Mouse (Mus musculus): Measurements from ENCODE around the gene Mrnip.

The Mrnip gene

GRCm38 (mm10) chr11:50203302-50203827, 29.1 kb downstream of the Mrnip start:
- DNase-seq (ENCODE audit: low spot score): no peak

DNA sequence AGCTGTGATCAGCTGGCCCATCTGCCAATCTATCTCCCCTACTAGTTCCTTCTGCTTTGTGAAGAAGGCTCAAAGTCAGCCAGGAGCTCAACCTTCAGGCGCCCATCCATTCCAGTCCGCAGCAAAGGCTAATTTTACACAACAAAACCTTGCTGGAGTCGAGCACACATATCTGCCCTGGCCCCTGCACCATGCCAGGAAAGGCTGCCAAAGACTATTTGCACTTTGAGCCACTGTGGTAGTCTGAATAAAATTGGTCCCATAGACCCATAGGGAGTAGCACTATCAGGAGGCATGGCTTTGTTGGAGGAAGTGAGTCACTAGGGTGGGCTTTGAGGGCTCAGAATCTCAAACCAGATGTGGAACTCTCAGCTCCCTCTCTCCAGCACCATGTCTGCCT, 31.2 kb downstream of the Mrnip start:
- DNase-seq (ENCODE audit: low spot score): no peak

DNA sequence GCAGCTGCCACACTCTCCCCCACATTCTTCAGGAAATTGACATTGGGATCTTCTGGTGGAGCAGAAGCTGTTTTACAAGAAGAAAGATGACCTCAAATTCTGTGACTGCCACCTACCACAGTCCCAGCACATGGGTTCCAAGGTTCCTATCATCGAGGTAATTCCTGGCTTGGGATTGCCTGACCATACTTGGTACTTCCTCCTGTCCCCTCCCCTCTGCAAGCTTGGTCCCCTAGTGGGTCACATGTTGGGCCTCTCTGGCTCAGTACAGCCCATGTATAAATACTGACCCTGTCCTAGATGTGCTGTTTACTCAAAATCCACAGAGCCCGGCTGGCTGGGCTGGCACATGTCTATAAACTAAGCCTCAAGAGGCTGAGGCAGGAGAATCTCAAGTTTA, 31.8 kb downstream of the Mrnip start:
- DNase-seq (ENCODE audit: low spot score): no peak

DNA sequence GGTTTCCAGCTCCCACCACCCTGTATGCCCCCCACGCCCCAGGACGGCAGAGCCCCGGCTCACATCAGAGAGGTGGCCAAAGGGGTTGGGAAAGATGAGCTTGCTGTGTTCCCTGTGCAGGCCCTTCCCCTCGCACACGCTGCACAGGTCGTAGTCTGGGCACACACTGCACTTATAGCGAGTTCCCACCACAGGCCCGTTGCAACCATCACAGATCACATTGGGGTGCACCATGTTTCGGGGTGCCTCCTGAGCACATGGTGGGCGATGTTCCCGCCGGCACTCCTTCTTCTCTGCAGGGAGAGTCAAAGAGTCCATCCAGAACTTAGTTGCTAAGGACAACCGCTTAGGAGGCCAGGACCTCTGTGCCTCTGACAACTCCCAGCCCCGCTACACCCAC, 33.1 kb downstream of the Mrnip start:
- DNase-seq (ENCODE audit: low spot score): no peak

GRCm38 (mm10) chr11:50208039-50208438, 33.8 kb downstream of the Mrnip start:
- no peak for DNase-seq (ENCODE audit: low spot score)

GRCm38 (mm10) chr11:50210101-50210504, 35.9 kb downstream of the Mrnip start:
- peak; percentile 90 for DNase-seq (ENCODE audit: low spot score)

GRCm38 (mm10) chr11:50210505-50211151, 36.4 kb downstream of the Mrnip start, which contains the start of the genes Sqstm1 and Mgat4b:
Sqstm1 (minus strand) TSS chr11:50210827.
Mgat4b (plus strand) TSS chr11:50210890.
- DNase-seq (ENCODE audit: low spot score): peak; percentile 76

GRCm38 (mm10) chr11:50211322-50212059, 37.2 kb downstream of the Mrnip start:
- no peak for DNase-seq (ENCODE audit: low spot score)

- DNase-seq (ENCODE audit: low spot score): no peak
Measured at GRCm38 (mm10) chr11:50212060-50212739, 38.0 kb downstream of the Mrnip start.

- no peak for DNase-seq (ENCODE audit: low spot score)
Measured at GRCm38 (mm10) chr11:50212848-50213758, 38.9 kb downstream of the Mrnip start.

GRCm38 (mm10) chr11:50214631-50215030, 40.4 kb downstream of the Mrnip start:
- no peak for DNase-seq (ENCODE audit: low spot score)

DNA sequence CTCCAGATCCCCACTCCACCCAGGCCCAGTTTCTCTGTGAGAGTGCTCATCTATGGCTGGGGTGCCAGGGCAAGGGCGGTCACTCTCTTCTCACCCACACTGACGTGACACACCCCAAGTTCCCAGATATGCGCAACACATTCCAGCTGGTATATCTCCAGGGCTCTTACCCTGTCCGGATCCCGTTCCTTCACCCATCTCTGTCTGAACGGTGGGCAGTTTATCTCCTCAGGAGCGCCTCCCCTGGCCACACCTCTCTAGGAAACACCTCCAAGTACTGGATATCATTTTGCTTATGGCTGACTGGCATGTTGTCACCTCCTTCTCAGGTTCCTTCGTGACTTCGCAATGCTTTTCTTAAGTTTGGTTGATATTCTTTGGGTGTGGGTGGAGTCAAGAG, 41.4 kb downstream of the Mrnip start:
- DNase-seq (ENCODE audit: low spot score): no peak

- no peak for DNase-seq (ENCODE audit: low spot score)
Measured at GRCm38 (mm10) chr11:50216724-50217366, 42.6 kb downstream of the Mrnip start.

- DNase-seq (ENCODE audit: low spot score): no peak
Measured at GRCm38 (mm10) chr11:50217811-50218210, 43.6 kb downstream of the Mrnip start.

DNA sequence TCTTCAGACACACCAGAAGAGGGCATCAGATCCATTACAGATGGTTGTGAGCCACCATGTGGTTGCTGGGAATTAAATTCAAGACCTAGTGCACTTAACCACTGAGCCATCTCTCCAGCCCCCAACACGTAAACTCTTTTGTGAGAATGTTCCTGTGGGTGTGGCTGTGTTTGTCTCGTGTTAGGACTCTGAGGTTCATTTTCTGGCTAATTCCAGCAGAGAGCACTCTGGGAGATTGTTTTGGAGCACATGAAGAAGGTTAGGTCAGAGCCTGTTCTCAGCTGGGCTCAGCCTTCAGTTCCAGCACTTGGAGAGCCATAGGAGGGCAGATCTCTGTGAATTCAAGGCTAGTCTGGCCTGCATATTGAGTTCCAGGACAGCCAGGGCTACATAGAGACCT, 45.6 kb downstream of the Mrnip start:
- no peak for DNase-seq (ENCODE audit: low spot score)

DNA sequence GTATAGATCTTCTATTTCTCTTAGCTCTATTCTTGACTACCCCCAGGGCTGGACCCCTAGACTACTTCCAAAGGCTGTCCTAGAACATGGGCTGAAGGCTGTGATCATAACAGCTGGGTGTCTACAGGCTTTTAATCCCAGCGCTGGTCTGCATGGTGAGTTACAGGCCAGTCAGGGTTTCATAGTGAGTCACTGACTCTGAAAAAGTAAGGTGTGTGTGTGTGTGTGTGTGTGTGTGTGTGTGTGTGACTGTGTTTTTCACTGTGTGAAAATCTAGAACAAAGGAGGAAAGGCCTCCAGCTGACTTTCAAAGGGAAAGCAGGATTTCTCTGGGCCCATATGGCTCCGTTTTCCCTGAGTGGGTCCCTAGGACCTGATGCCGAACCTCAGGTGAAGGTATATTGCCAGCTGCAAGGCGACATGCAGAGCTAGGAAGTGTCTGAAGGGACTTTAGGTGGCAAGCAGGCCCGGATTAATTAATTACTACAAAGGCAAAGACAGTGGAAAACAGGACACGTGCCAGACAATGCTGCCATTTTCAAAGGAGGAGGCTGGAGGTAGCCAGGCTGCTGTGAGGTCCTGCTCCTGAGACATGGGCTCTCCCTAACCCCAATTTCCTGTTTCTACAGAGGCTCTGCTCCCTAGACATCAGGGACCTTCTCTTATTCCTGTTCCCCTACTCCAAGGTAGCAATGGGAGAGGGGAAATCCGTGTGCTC, 48.5 kb downstream of the Mrnip start:
- no peak for DNase-seq (ENCODE audit: low spot score)

- DNase-seq (ENCODE audit: low spot score): peak; percentile 56
Measured at GRCm38 (mm10) chr11:50223783-50224662, 49.8 kb downstream of the Mrnip start.

DNA sequence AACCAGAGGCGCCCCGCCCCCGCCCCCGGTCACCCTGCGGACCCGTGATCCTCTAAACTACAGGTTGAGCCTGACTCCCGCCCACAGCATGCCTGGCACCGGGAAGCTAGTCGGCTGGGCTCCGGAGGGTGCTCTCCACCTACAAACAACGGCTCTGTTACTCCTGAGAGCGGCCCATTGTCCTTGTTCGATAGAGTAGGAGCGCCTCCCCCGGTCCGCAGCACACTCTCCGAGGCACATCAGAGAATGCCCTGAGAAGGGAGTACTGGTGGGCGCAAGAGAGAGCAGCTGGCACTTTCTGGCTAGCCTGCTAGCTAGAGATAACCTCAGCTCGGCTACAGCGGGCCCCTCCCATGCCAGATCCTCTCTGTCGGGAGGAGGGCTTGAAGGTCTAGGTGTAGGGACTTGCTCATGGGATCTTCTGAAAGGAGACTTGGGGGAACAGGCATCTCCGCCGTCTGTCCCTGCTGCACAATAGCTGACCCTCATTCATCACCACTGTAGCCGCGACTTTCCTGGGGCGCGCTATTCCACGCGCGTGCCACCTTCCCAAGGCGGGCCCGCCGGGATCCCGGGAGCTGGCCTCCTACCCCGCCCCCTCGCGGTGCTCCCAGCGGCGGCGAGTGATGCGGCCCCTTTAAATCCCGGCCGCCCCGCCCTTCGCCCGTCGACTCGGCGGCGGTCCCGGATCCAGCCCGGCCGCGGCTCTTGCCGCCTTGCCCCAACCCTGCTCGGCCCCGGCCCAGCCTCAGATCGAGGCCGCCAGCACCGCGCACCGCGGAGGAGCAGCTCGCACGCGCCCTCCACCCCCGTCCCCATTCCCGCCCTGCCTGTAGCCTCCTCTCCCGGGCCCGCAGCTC, 50.7 kb downstream of the Mrnip start:
- peak; percentile 74 for DNase-seq (ENCODE audit: low spot score)
